ENCODE assay signal across 13 mouse cellular contexts in the genomic region with DNA sequence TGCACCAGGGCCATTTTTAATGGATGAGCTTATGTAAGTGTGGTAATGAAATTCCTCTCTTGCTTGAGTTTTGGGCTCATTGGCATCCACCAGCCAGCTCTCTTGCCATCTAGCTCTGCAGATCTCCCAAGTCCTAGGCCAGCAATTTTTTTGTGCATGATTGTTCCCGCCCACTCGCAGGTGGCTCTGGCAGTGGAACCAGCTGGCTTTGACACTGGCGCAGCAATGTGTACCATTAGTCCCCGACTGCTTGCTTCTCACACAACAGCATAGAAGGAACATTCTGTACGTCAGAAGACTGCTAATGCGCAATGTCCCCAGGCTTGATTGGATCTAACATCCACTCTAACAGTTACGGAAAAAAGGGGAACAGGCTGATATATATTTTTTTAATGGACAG.
A peak's percentile ranks its signal among the peaks of the same experiment; 100 is the strongest.
DNase-seq lines count a peak whose midpoint lies in the region; ATAC-seq and TF ChIP-seq lines count a peak whose summit lies in the region.
"Had no signal": no experiment of that assay in that cellular context is flagged by ENCODE, and none has a peak within 500 bp of the region (broad histone marks: within the 10 kb centered on the region; RNA-seq: fewer than 3 reads in every experiment).

No protein-coding gene starts in this region.

- no peak for TF ChIP-seq POLR2A in brain, embryonic 14.5 days (IDR thresholded peaks at IDR 0.05; ENCODE audit: borderline replicate concordance, extremely low read depth, insufficient read depth, insufficient read length, poor library complexity, severe bottlenecking)

- WGBS in embryonic facial prominence, embryonic 10.5 days = 89% methylated on average over 7 of the region's 7 CpGs

- no peak overlapping the region for H3K27ac ChIP-seq in embryonic facial prominence, embryonic 10.5 days (replicated peaks)
- H3K27ac ChIP-seq: hindbrain, embryonic 10.5 days; liver, embryonic 12.5 days; neural tube, embryonic 15.5 days had no signal

- no peaks in the 10 kb centered on the region for H3K4me1 ChIP-seq in embryonic facial prominence, embryonic 10.5 days
- H3K4me1 ChIP-seq: liver, embryonic 12.5 days; neural tube, embryonic 15.5 days had no signal

- H3K9me3 ChIP-seq in embryonic facial prominence, embryonic 10.5 days = no peaks in the 10 kb centered on the region
- H3K9me3 ChIP-seq: hindbrain, embryonic 10.5 days; liver, embryonic 12.5 days; neural tube, embryonic 15.5 days had no signal

- ATAC-seq in inflammation-experienced regulatory T-cells, adult 6 months = no peak
- ATAC-seq: liver, embryonic 12.5 days had no signal

- peak; percentile 36 for DNase-seq in brain, embryonic 14.5 days (ENCODE audit: low read depth)
- DNase-seq in cerebellum, adult 9-11 months = peak; percentile 85
- DNase-seq in layer of hippocampus, adult 9-11 months = peak; percentile 97
- DNase-seq in right cerebral cortex, postnatal 25 days = peak; percentile 77
- DNase-seq in ovary, postnatal 14 days (ENCODE audit: low spot score) = no peak
- no peak for DNase-seq in embryonic facial prominence, embryonic 10.5 days (ENCODE audit: low spot score)
- DNase-seq: kidney, adult 9 months had no signal

- TF ChIP-seq CTCF in brain, embryonic 14.5 days (IDR thresholded peaks at IDR 0.05; ENCODE audit: borderline replicate concordance, extremely low read depth, insufficient read depth, insufficient read length) = no peak

- no peak overlapping the region for H3K4me3 ChIP-seq in embryonic facial prominence, embryonic 10.5 days
- H3K4me3 ChIP-seq: erythroblast, embryonic 14.5 days; hindbrain, embryonic 10.5 days; liver, embryonic 12.5 days; neural tube, embryonic 15.5 days had no signal

- no peaks in the 10 kb centered on the region for H3K36me3 ChIP-seq in embryonic facial prominence, embryonic 10.5 days (replicated peaks)
- H3K36me3 ChIP-seq: hindbrain, embryonic 10.5 days; liver, embryonic 12.5 days; neural tube, embryonic 15.5 days had no signal

- no peaks in the 10 kb centered on the region for H3K27me3 ChIP-seq in embryonic facial prominence, embryonic 10.5 days (replicated peaks; ENCODE audit: low read depth, poor library complexity, severe bottlenecking)
- H3K27me3 ChIP-seq: CH12.LX; liver, embryonic 12.5 days; neural tube, embryonic 15.5 days had no signal

Comparison
In these comparisons a context has a peak if more than half of its experiments do, and no peak if none do; other contexts are left out.
1. DNase-seq: peak in brain, embryonic 14.5 days (single experiment), cerebellum, adult 9-11 months (single experiment), layer of hippocampus, adult 9-11 months (single experiment) and right cerebral cortex, postnatal 25 days (single experiment); none in ovary, postnatal 14 days (single experiment) and embryonic facial prominence, embryonic 10.5 days (single experiment).